Mouse (Mus musculus): ENCODE measurements around the gene Slc12a5.

- TF ChIP-seq CTCF (IDR thresholded peaks at IDR 0.05; ENCODE audit: borderline replicate concordance, insufficient read depth, low read depth, low read length) (no peak), POLR2A (IDR thresholded peaks at IDR 0.05; ENCODE audit: borderline replicate concordance, insufficient read depth, low read length) (no peak)
Measured at GRCm38 (mm10) chr2:165004237-165004636, 43.6 kb downstream of the Slc12a5 start.

Measured in cerebellum, adult 2 months (tissue).